Mouse (Mus musculus) forebrain, embryonic 10.5 days (tissue): ENCODE results near the gene Dcpp2. TPM values are rescaled to one million over a fixed set of nuclear protein-coding genes. Genes with fewer than 3 reads are reported as not detected.
A peak's percentile ranks its signal among the peaks of the same experiment; 100 is the strongest.
"Not testable (repeated sequence)": the region's sequence is repeated elsewhere in the genome, so short reads cannot be mapped to it uniquely, and the experiment has no call there.

ENCODE experiments used
- DNase-seq: peaks from one replicate; pipeline ENCODE4 v3.0.0-alpha.2; 2017; ENCODE audit warnings: low spot score; ENCODE audit errors: extremely low spot score
- H3K27ac ChIP-seq: fragments of 300-500 bp; sonication (generic); 2 replicates; pipeline ENCODE4 v1.5.1; 2016; ENCODE audit warnings: mild to moderate bottlenecking
- H3K27me3 ChIP-seq: fragments of 300-500 bp; sonication (generic); 2 replicates; pipeline ENCODE4 v1.6.1; 2016; ENCODE audit warnings: mild to moderate bottlenecking; ENCODE audit not compliant: poor library complexity, severe bottlenecking
- H3K36me3 ChIP-seq: fragments of 300-500 bp; sonication (generic); replicated peaks from 2 replicates; pipeline ENCODE4 v1.6.1; 2016; ENCODE audit warnings: mild to moderate bottlenecking, moderate library complexity
- H3K4me1 ChIP-seq: fragments of 300-500 bp; sonication (generic); 2 replicates; pipeline ENCODE4 v1.6.1; 2016
- H3K4me3 ChIP-seq: fragments of 300-500 bp; sonication (generic); 2 replicates; pipeline ENCODE4 v1.5.1; 2016; ENCODE audit warnings: mild to moderate bottlenecking, moderate library complexity
- H3K9me3 ChIP-seq: fragments of 300-500 bp; sonication (generic); 2 replicates; pipeline ENCODE4 v1.6.1; 2016; ENCODE audit warnings: mild to moderate bottlenecking, moderate library complexity
- WGBS: fragments of 180-500 bp; shearing (Covaris S2); methylation state at CpG from one replicate; pipeline ENCODE4 v1.1.7; 2016; 5-methylcytosine and 5-hydroxymethylcytosine counted together
- polyA plus RNA-seq: library from polyadenylated mRNA; unstranded; fragments of >200 nt; fragmentation: Nextera tagmentation; extraction: Ambion mirVana; gene quantifications from 2 replicates; pipeline ENCODE4 v1.2.1, GENCODE M21; 2016

Gene Dcpp2
- polyA plus RNA-seq, 1 experiment from 2014 or later: not detected

GRCm38 (mm10) chr17:23862926-23863325 is 17.8 kb upstream of the Dcpp2 start:
- H3K4me3 ChIP-seq: no peak overlapping the region
- H3K27me3 ChIP-seq: no peaks in the 10 kb centered on the region
- H3K4me1 ChIP-seq: no peaks in the 10 kb centered on the region
- H3K27ac ChIP-seq: no peak overlapping the region
- WGBS: 85% methylated on average over 4 of the region's 4 CpGs
- H3K9me3 ChIP-seq: no peaks in the 10 kb centered on the region
- DNase-seq: no peak
- no peaks in the 10 kb centered on the region for H3K36me3 ChIP-seq

DNA sequence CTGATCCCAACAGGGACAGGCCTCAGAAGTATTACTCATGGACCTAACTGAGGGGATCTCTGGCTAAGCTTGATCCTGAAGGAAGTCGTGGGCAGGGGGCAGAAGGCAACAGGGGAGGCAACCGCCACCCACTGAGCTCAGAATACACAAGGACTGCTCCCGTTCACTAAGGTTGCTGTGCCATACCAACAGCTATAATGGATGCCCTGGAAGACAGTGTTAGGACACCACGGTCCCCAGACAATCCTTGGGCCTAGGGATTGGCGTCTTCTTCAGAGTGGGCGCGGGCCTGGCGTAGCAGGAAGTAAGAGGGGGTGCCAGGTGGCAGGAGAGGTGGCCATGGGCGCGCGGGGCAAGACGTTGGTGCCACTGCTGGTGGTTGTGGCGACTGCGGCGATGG is 12.9 kb upstream of the Dcpp2 start, which contains the start of gene Prss21:
Prss21 (plus strand) TSS at position 301 of the 400 bp plus-strand sequence.
- H3K4me1 ChIP-seq: no peaks in the 10 kb centered on the region
- H3K27ac ChIP-seq: no peak within 1 kb of the TSS
- no peaks in the 10 kb centered on the region for H3K9me3 ChIP-seq
- DNase-seq: no peak
- H3K4me3 ChIP-seq: no peak within 1 kb of the TSS
- 85% methylated on average over 15 of the region's 15 CpGs for WGBS
- H3K27me3 ChIP-seq: no peaks in the 10 kb centered on the region
- no peaks in the 10 kb centered on the region for H3K36me3 ChIP-seq

DNA sequence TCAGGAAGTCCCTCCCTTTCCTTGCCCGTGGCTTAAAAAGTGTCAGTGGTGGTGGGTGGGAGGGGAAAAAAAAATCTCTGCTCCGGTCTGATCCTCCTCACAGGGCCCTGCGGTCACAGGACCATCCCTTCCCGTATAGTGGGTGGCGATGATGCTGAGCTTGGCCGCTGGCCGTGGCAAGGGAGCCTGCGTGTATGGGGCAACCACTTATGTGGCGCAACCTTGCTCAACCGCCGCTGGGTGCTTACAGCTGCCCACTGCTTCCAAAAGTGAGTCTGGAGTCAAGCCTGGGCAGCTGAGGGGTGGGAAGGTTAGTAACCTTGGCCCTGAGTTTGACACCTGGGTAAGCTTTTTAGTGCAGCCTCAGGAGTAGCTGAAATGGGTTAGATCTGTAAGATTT is 12.2 kb upstream of the Dcpp2 start:
- no peaks in the 10 kb centered on the region for H3K27me3 ChIP-seq
- no peak for DNase-seq
- no peaks in the 10 kb centered on the region for H3K9me3 ChIP-seq
- 91% methylated on average over 11 of the region's 11 CpGs for WGBS
- no peak overlapping the region for H3K4me3 ChIP-seq
- no peak overlapping the region for H3K27ac ChIP-seq
- no peaks in the 10 kb centered on the region for H3K36me3 ChIP-seq
- H3K4me1 ChIP-seq: no peaks in the 10 kb centered on the region

DNA sequence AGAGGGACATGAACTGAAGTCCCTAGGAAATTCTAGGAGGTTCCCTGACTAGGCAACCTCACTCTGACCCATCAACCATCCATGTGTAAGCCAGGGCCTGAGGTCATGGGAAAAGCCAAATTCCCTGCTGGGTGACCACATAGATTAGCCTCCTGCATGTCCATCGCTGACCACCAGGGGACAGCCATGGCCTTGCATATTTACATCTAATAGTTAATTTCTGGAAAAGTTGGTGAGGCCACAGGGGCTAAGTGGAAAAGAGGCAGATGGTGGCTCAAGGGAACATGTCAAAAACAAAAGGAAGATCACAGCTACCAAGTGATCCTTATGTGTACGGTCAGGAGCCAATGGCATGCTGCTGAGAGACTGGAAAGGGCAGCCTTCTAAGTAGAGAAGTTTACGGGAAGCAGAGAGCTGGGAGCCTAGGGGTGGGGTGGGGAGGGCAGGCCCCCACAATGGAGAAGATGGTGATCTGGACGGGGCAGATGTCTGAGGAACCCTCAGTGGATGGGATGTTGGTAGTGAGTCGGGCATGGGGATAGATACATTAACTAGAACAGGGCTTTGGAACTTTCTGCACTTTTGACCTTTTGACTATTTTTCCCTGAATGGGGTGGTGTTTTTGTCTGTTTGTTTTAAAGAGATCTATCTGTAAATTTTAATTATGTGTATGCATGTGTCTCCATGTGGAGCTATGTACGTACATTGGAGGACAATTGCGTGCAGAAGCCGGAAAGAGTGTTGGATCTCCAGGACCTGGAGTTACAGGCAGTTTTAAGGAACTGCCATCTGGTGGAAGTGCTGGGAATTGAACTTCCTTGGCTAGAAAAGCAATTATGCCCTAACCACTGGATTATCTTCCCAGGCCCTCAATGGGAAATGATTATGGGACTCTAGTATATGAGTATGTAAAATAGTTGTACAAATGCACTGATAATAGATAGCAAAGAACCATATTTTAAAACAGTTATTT is 6.5 kb upstream of the Dcpp2 start:
- no peaks in the 10 kb centered on the region for H3K27me3 ChIP-seq
- H3K4me1 ChIP-seq: 0 out of 2 replicates have a peak, but pooled peaks cover 4% of the 10 kb centered on the region
- H3K36me3 ChIP-seq: no peaks in the 10 kb centered on the region
- no peaks in the 10 kb centered on the region for H3K9me3 ChIP-seq
- H3K27ac ChIP-seq: no peak overlapping the region
- WGBS: 58% methylated on average over 8 of the region's 8 CpGs
- peak; percentile 42 for DNase-seq
- no peak overlapping the region for H3K4me3 ChIP-seq

- no peaks in the 10 kb centered on the region for H3K9me3 ChIP-seq
- H3K4me3 ChIP-seq: no peak overlapping the region
- H3K4me1 ChIP-seq: 0 out of 2 replicates have a peak, but pooled peaks cover 4% of the 10 kb centered on the region
- H3K27me3 ChIP-seq: no peaks in the 10 kb centered on the region
- 62% methylated on average over 3 of the region's 3 CpGs for WGBS
- DNase-seq: no peak
- no peaks in the 10 kb centered on the region for H3K36me3 ChIP-seq
- no peak overlapping the region for H3K27ac ChIP-seq
Observed at GRCm38 (mm10) chr17:23876741-23877140, 3.9 kb upstream of the Dcpp2 start.

DNA sequence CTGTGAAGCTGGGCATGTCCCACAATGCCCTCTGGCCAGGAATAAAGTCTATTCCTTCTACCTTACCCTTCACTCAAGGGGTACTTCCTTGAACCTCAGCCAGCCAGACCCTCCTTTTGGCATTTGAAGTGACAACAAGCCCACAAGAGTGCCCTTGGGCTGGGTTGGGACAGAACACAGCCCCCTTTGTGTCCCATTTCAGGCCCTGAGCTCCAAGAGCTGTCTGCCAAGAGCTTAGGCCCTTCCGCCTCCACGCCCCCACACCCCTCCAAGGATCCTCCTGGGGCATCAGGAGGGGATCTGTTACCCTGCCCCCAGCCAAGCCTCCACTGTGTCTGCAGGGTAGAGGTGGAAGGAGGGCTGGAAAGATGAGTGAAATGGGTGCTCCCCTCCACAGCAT is 3.5 kb upstream of the Dcpp2 start:
- H3K9me3 ChIP-seq: no peaks in the 10 kb centered on the region
- no peak for DNase-seq
- no peak overlapping the region for H3K27ac ChIP-seq
- no peaks in the 10 kb centered on the region for H3K36me3 ChIP-seq
- no peak overlapping the region for H3K4me3 ChIP-seq
- no peaks in the 10 kb centered on the region for H3K27me3 ChIP-seq
- WGBS: 81% methylated on average over 2 of the region's 2 CpGs
- 0 out of 2 replicates have a peak, but pooled peaks cover 4% of the 10 kb centered on the region for H3K4me1 ChIP-seq

DNA sequence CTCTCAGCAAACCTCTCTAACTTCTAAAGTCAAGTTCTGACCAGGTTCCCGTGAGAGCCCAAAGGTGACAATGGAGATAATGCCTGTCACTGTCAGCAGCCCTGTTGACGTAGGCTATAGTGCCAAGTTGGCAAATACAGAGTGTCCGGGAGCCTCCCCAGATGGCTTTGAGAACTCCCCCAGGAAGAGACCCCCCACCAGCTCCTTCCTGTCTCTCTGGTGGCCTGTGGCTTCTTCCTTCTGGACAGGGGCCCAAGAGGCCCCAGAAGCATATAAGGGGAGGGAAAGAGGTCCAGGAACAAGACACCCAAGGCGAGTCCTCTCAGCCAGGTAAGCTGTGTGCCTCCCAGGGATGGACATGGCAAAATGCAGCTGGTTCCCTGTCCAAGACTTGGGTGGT is 36.5 kb downstream of the Dcpp2 start, which contains the start of gene Dcpp3:
Dcpp3 (plus strand) TSS at position 301 of the 400 bp plus-strand sequence.
- H3K4me3 ChIP-seq, H3K4me1 ChIP-seq, H3K9me3 ChIP-seq, H3K36me3 ChIP-seq, H3K27me3 ChIP-seq, H3K27ac ChIP-seq, DNase-seq: not testable (repeated sequence)
- WGBS: 82% methylated on average over 4 of the region's 4 CpGs

- Histone ChIP-seq H3K4me1 (peaks cover 27% of the 10 kb centered on the region), H3K36me3 (no peaks in the 10 kb centered on the region), H3K9me3 (no peaks in the 10 kb centered on the region), H3K27me3 (peaks cover 7% of the 10 kb centered on the region; the same call in 1 of the 2 replicates), H3K4me3 (peak overlapping the region; percentile 64), H3K27ac (peak overlapping the region; percentile 95)
- peak; percentile 94 for DNase-seq
- WGBS: 1% methylated on average over 29 of the region's 29 CpGs
Observed at GRCm38 (mm10) chr17:23924531-23925007, 43.9 kb downstream of the Dcpp2 start.

DNA sequence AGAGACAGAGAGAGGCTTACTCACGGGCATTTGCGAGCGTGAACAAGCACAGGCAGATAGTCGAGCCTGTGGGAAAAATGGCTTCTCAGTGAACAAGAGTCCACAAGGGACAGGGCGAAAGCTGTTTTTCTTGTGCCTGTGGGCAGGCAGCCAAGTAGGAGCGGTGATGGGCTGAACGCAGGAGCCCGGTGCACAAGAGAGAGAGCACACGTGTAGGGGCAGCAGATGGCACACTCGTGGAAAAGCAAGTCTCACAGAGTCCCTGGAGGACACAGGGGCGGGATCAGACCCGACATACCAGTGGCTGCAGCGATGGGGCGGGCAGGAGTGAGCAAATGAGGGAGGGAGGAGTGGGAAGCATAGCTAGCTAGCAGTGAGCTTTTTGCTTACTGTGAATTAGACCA is 44.4 kb downstream of the Dcpp2 start:
- no peaks in the 10 kb centered on the region for H3K9me3 ChIP-seq
- H3K27ac ChIP-seq: peak overlapping the region; percentile 95
- peaks cover 27% of the 10 kb centered on the region for H3K4me1 ChIP-seq
- under 1% methylated on average over 14 of the region's 14 CpGs for WGBS
- no peaks in the 10 kb centered on the region for H3K36me3 ChIP-seq
- H3K27me3 ChIP-seq: peaks cover 7% of the 10 kb centered on the region; the same call in 1 of the 2 replicates
- peak overlapping the region; percentile 64 for H3K4me3 ChIP-seq
- no peak for DNase-seq

- Histone ChIP-seq H3K27me3 (peaks cover 7% of the 10 kb centered on the region; the same call in 1 of the 2 replicates), H3K9me3 (no peaks in the 10 kb centered on the region), H3K36me3 (no peaks in the 10 kb centered on the region), H3K4me1 (peaks cover 7% of the 10 kb centered on the region; the same call in 1 of the 2 replicates), H3K4me3 (no peak overlapping the region), H3K27ac (no peak overlapping the region)
- WGBS: 90% methylated on average over 5 of the region's 5 CpGs
- DNase-seq: no peak
Observed at GRCm38 (mm10) chr17:23931157-23931556, 50.5 kb downstream of the Dcpp2 start.

GRCm38 (mm10) chr17:23941372-23941771 is 60.7 kb downstream of the Dcpp2 start, which contains the start of gene Sbp:
Gene Sbp, plus strand, starts transcription at chr17:23941672.
- Histone ChIP-seq H3K36me3 (no peaks in the 10 kb centered on the region), H3K27ac (no peak within 1 kb of the TSS), H3K4me3 (no peak within 1 kb of the TSS), H3K4me1 (no peaks in the 10 kb centered on the region), H3K27me3 (no peaks in the 10 kb centered on the region), H3K9me3 (no peaks in the 10 kb centered on the region)
- DNase-seq: no peak

GRCm38 (mm10) chr17:23947486-23947885 is 66.8 kb downstream of the Dcpp2 start:
- DNase-seq, H3K4me1 ChIP-seq, H3K36me3 ChIP-seq, H3K27ac ChIP-seq, H3K4me3 ChIP-seq, H3K9me3 ChIP-seq, H3K27me3 ChIP-seq: not testable (repeated sequence)
- WGBS: 86% methylated on average over 4 of the region's 4 CpGs

- WGBS: 86% methylated on average over 2 of the region's 2 CpGs
- H3K27ac ChIP-seq: no peak overlapping the region
- no peaks in the 10 kb centered on the region for H3K9me3 ChIP-seq
- H3K36me3 ChIP-seq: no peaks in the 10 kb centered on the region
- no peaks in the 10 kb centered on the region for H3K27me3 ChIP-seq
- H3K4me3 ChIP-seq: no peak overlapping the region
- H3K4me1 ChIP-seq: no peaks in the 10 kb centered on the region
- DNase-seq: no peak
Observed at GRCm38 (mm10) chr17:23949068-23949467, 68.4 kb downstream of the Dcpp2 start.
